Mouse (Mus musculus) liver, embryonic 14.5 days (tissue): ENCODE measurements around the gene Gltpd2. TPM values are rescaled to one million over a fixed set of nuclear protein-coding genes. Genes with fewer than 3 reads are reported as not detected.

Experiments used
- ATAC-seq: fragments of 200-750 bp; cut with Nextera tagmentation; 2 replicates; pipeline ENCODE4 v1.8.0; 2017; ENCODE audit warnings: moderate number of reproducible peaks, mild to moderate bottlenecking, moderate library complexity; ENCODE audit not compliant: insufficient read depth
- DNase-seq, 3 experiments: peaks; one replicate each; pipeline ENCODE4 v3.0.0-alpha.2; 2012 to 2013; ENCODE audit warnings: low read depth in 3 of 3, low spot score in 3 of 3
- H3K27ac ChIP-seq: fragments of 300-500 bp; sonication (generic); 2 replicates; pipeline ENCODE4 v1.5.1; 2014; ENCODE audit warnings: moderate library complexity, mild to moderate bottlenecking, control low read depth, inconsistent platforms
- H3K27me3 ChIP-seq: fragments of 300-500 bp; sonication (generic); 2 replicates; pipeline ENCODE4 v1.6.1; 2014; ENCODE audit warnings: mild to moderate bottlenecking, low read length, moderate library complexity; ENCODE audit not compliant: control insufficient read depth, insufficient read depth
- H3K36me3 ChIP-seq: fragments of 300-500 bp; sonication (generic); replicated peaks from 2 replicates; pipeline ENCODE4 v1.6.1; 2014; ENCODE audit warnings: low read depth; ENCODE audit not compliant: control insufficient read depth, insufficient read depth
- H3K4me1 ChIP-seq, 2 experiments: fragments of 200-500 bp in 1 of 2; fragments of 300-500 bp in 1 of 2; sonication (generic) in 1 of 2; replicated peaks; 2 replicates each; pipeline ENCODE4 v1.6.1; 2012 to 2014; ENCODE audit warnings: antibody characterized with exemption in 1 of 2, inconsistent platforms in 1 of 2, low read length in 1 of 2; ENCODE audit not compliant: control insufficient read depth in 2 of 2, insufficient read depth in 2 of 2
- H3K4me2 ChIP-seq: fragments of 300-500 bp; sonication (generic); 2 replicates; pipeline ENCODE4 v1.6.1; 2014; ENCODE audit warnings: low read depth, mild to moderate bottlenecking, control low read depth, moderate library complexity
- H3K4me3 ChIP-seq, 2 experiments: fragments of 200-500 bp in 1 of 2; fragments of 300-500 bp in 1 of 2; sonication (generic) in 1 of 2; 2 replicates each; pipeline ENCODE4 v1.5.1; 2012 to 2014; ENCODE audit warnings: low read depth in 2 of 2, low read length in 2 of 2, mild to moderate bottlenecking in 2 of 2, control low read depth in 1 of 2, inconsistent platforms in 1 of 2, moderate library complexity in 1 of 2; ENCODE audit not compliant: insufficient read depth in 1 of 2
- H3K9ac ChIP-seq: fragments of 300-500 bp; sonication (generic); replicated peaks from 2 replicates; pipeline ENCODE4 v1.6.1; 2014; ENCODE audit warnings: mild to moderate bottlenecking, control low read depth, moderate library complexity
- H3K9me3 ChIP-seq: fragments of 300-500 bp; sonication (generic); 2 replicates; pipeline ENCODE4 v1.6.1; 2016; ENCODE audit warnings: low read length, mixed read lengths; ENCODE audit not compliant: control insufficient read depth
- CTCF ChIP-seq: IDR thresholded peaks from 2 replicates; pipeline ENCODE4 v1.5.1; 2016; ENCODE audit warnings: antibody characterized with exemption, low read depth, control low read depth
- EP300 ChIP-seq: IDR thresholded peaks from 2 replicates; pipeline ENCODE4 v1.6.1; 2016; ENCODE audit warnings: antibody characterized with exemption, low read depth
- WGBS: fragments of 180-500 bp; shearing (Covaris S2); extraction: QIAGEN DNeasy Blood & Tissue Kit; methylation state at CpG from one replicate; pipeline ENCODE4 v1.1.7; 2014; ENCODE audit not compliant: insufficient replicate concordance; 5-methylcytosine and 5-hydroxymethylcytosine counted together
- polyA plus RNA-seq, 2 experiments: library from polyadenylated mRNA; depleted of rRNA in 1 of 2; stranded (reverse) in 1 of 2; unstranded in 1 of 2; fragments of >200 nt; fragmentation: Nextera tagmentation in 1 of 2; extraction: Ambion mirVana in 1 of 2; gene quantifications; 2 replicates each; pipeline versions ENCODE4 v1.2.1 to v1.2.3; 2012 to 2014

Gltpd2 gene
- polyA plus RNA-seq, 2 experiments = 11.2 to 18.4 TPM

- no peaks in the 10 kb centered on the region for H3K9me3 ChIP-seq
- no peaks in the 10 kb centered on the region for H3K4me1 ChIP-seq
- WGBS = 73% methylated on average over 6 of the region's 6 CpGs
- no peak for DNase-seq
- H3K4me3 ChIP-seq = no peak within 1 kb of the TSS
- TF ChIP-seq CTCF = no peak
- TF ChIP-seq EP300 = no peak
- peaks cover 3% of the 10 kb centered on the region; the same call in 1 of the 2 replicates for H3K36me3 ChIP-seq
- no peak for ATAC-seq
- H3K27ac ChIP-seq = no peak within 1 kb of the TSS
- H3K27me3 ChIP-seq = no peaks in the 10 kb centered on the region
- no peak within 1 kb of the TSS for H3K9ac ChIP-seq
- no peak within 1 kb of the TSS for H3K4me2 ChIP-seq
Observed at GRCm38 (mm10) chr11:70532839-70533238, 13.8 kb downstream of the Gltpd2 start, which contains the start of gene Gm40193. Gene Gm40193 (minus strand): TSS chr11:70532939.

- H3K36me3 ChIP-seq = no peaks in the 10 kb centered on the region
- peaks cover 25% of the 10 kb centered on the region for H3K27me3 ChIP-seq
- no peak for ATAC-seq
Observed at GRCm38 (mm10) chr11:70539423-70539822, 20.4 kb downstream of the Gltpd2 start.

DNA sequence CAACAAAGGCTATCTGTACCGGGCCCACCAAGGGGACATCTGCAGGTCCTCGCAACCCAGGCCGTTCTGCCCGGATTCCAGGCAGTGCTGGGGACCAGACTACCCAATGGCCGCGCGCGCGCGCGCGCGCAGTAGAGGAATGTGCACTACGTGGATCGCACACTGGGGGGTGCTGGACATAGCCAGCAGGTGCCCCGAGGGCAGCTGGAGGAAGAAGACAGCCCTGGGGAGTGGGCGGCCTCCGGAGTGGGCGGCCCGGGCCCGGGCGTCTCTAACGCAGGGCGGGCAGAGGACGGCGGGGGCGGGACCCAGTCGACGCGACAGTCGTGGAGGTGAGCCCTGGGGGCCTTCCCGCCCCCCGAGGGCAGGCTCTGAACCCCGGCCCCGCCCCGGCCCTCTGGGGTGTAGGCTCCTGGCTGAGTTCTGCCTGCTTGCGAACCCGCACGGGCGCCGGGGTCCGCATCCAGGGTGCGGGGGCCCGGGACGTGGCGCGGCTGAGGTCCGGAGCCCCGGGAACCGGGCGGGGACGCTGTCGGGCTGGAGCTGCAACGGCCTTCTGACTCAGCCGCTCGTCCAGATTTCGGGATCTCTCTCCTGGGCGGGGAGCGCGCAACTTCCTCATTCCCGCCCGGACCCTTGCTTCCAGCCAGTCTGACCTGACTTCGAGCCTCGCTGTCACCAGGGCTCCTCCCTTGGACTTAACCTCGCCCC is 21.0 kb downstream of the Gltpd2 start, which contains the start of gene Pld2:
Gene Pld2, plus strand, starts transcription at position 188 of the 711 bp plus-strand sequence.
- peak; percentile 91 for ATAC-seq
- WGBS = under 1% methylated on average over 45 of the region's 65 CpGs
- H3K27ac ChIP-seq = no peak within 1 kb of the TSS

More at GRCm38 (mm10) chr11:70539423-70539822, 20.4 kb downstream of the Gltpd2 start:
- Histone ChIP-seq H3K4me2 (peak overlapping the region; percentile 53), H3K4me3 (peak overlapping the region; percentile 41 to 53), H3K9ac (no peak overlapping the region), H3K9me3 (no peaks in the 10 kb centered on the region), H3K4me1 (no peaks in the 10 kb centered on the region), H3K27ac (no peak overlapping the region)
- TF ChIP-seq EP300 = no peak
- no peak for TF ChIP-seq CTCF
- no peak for DNase-seq
- WGBS = 19% methylated on average over 9 of the region's 9 CpGs

GRCm38 (mm10) chr11:70540928-70541327 is 21.9 kb downstream of the Gltpd2 start:
- no peak for TF ChIP-seq EP300
- TF ChIP-seq CTCF = no peak
- Histone ChIP-seq H3K9me3 (no peaks in the 10 kb centered on the region), H3K27me3 (peaks cover 25% of the 10 kb centered on the region), H3K36me3 (no peaks in the 10 kb centered on the region), H3K9ac (no peak overlapping the region), H3K4me1 (no peaks in the 10 kb centered on the region), H3K4me2 (peak overlapping the region; percentile 53), H3K27ac (no peak overlapping the region), H3K4me3 (no peak overlapping the region)
- ATAC-seq = no peak
- no peak for DNase-seq
- 72% methylated on average over 7 of the region's 7 CpGs for WGBS

More for the DNA sequence above, 21.0 kb downstream of the Gltpd2 start, which contains the start of gene Pld2:
- TF ChIP-seq CTCF = peak; percentile 65
- TF ChIP-seq EP300 = no peak
- Histone ChIP-seq H3K4me3 (peak within 1 kb of the TSS; percentile 41 to 53), H3K36me3 (no peaks in the 10 kb centered on the region), H3K27me3 (peaks cover 25% of the 10 kb centered on the region), H3K4me1 (no peaks in the 10 kb centered on the region), H3K4me2 (peak within 1 kb of the TSS; percentile 53), H3K9me3 (no peaks in the 10 kb centered on the region), H3K9ac (0 out of 2 replicates have a peak within 1 kb of the TSS, but pooled peaks have one; percentile 5)
- peak in 2 of 3 experiments; percentile 44 to 45 for DNase-seq

GRCm38 (mm10) chr11:70541415-70541814 is 22.4 kb downstream of the Gltpd2 start:
- H3K27me3 ChIP-seq = peaks cover 25% of the 10 kb centered on the region

More at GRCm38 (mm10) chr11:70541415-70541814, 22.4 kb downstream of the Gltpd2 start:
- TF ChIP-seq CTCF = no peak
- no peak for TF ChIP-seq EP300
- no peaks in the 10 kb centered on the region for H3K36me3 ChIP-seq
- H3K9ac ChIP-seq = no peak overlapping the region
- no peak overlapping the region for H3K27ac ChIP-seq
- H3K4me2 ChIP-seq = no peak overlapping the region
- DNase-seq (no peak), ATAC-seq (no peak)
- no peaks in the 10 kb centered on the region for H3K4me1 ChIP-seq
- H3K9me3 ChIP-seq = no peaks in the 10 kb centered on the region
- WGBS = 59% methylated on average over 5 of the region's 5 CpGs
- H3K4me3 ChIP-seq = no peak overlapping the region
